Mouse (Mus musculus) gastrocnemius, postnatal 25 days (tissue): ENCODE results near the gene Tmem203. TPM values are rescaled to one million over a fixed set of nuclear protein-coding genes. Genes with fewer than 3 reads are reported as not detected.
A peak's percentile ranks its signal among the peaks of the same experiment; 100 is the strongest.
"Not testable (repeated sequence)": the region's sequence is repeated elsewhere in the genome, so short reads cannot be mapped to it uniquely, and the experiment has no call there.

Experiments used
- DNase-seq: peaks from one replicate; pipeline ENCODE4 v3.0.0; 2022
- total RNA-seq, 2 experiments: library from RNA; stranded (reverse); gene quantifications; 1 replicate in 1 of 2; 2 replicates in 1 of 2; pipeline ENCODE4 v1.2.3; 2021

Tmem203 gene
- total RNA-seq, 2 experiments from 2014 or later, result 10.3 to 11.3 TPM

DNA sequence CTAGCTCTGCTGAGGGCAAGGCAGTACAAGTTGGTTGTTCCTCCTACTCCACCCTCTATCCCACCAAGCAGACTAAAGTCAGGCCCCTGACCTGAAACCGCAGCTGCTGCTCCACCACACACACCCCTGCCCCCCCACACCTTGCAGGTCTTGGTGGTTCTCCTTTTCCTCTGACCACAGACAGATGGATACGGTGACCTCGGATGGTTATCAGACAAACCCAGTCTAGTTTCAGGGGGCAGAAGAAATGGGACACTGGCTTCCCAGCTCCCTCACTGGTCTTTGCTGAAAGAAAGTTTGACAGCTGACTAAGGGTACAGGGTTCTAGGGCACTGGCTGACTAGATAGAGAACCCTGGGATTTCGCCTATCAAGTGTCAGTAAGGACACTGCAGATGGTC, 21.8 kb upstream of the Tmem203 start:
- DNase-seq, result no peak

DNA sequence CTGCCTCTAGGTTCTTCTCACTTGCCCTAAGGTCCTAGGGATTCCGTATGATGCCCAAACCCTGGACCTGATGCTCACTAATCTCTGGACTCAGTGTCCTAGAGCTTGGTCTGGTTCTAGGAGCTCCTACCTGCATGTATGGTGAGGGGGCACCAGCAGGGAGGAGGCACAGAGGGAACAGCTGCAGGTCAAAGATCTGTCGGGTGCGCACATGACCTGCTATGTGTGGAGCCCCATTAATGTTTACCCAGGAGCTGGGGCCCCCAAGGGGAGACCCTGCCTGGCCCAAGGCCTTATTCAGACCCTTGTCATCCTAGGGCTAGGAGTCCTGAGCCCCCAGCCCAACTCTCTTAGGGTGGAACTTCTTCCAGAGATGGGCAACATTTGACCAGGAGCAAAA, 21.2 kb upstream of the Tmem203 start, which contains the start of gene Slc34a3:
Slc34a3 (minus strand) TSS at position 315 of the 400 bp plus-strand sequence.
- DNase-seq, result no peak

DNA sequence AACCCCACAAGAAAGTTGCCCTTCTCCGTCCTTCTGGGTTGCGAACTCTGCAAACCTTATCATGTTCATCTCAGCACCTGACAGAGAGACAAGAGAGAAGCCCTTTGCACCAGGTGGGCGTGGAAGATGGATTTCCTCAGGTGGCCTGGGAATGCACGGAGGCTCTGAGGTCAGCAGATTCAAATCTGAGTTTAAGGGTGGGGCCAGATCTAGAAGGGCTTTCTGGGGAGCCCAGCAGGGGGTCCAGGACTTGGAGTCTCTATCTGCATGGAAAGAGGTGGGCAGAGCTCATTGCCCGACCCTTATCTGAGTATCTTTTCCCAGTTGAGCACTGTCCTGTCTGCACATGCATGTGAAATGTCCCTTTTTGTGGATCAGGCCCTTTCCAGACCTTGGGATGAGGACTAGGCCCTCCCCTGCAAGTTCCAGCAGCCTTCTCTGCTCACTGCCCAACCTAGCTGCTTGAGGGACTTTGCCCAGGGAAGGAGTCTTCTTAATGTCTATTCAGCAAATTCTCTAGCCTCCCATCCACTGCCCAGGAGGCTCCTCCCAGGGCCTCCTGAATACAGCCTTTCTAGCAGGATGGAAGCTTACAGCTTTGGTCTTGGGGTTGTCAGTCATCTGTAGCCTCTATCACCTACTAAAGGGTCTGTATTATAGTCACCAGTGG, 20.6 kb upstream of the Tmem203 start:
- no peak for DNase-seq

DNA sequence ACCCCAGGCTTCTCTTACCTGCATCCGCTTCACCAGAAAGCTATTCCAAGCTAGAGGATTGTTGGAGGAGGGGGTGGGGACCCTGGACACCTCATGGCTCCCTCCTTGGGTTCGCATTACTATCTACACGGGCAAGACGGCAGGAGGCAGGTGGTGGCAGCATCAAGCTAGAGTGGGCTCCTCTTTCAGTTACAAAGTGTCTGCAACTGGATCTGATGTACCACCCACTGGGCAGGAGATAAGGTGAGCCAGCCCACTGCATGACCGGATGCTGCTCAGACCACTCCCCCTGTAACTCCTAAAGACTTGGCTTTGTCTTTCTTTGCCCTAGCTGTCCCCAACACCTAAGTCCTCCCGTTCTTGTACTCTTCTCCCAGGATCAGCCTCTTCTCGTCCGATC, 18.6 kb upstream of the Tmem203 start, which contains the start of gene Rnf224:
Rnf224 (minus strand) TSS at position 174 of the 400 bp plus-strand sequence.
- DNase-seq, result no peak

DNA sequence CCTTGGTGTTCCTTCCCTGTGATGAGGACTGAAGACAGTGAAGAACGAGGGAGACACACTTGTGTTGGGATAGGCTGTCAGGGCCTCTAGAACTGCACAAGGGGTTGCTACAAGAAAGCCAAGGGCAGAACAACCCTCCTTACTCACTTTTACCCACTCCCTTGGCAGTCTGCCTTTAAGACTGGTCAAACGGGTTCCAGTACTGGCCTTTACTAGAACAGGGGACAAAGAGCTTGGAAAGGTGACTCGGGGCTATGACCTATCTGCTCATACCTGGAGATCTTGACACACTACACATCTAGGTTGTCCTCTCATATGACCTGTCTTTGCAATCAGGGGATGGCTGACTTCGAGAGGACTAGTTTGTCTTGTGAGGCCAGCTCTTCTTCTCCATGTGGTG, 17.7 kb upstream of the Tmem203 start:
- DNase-seq, result no peak

DNA sequence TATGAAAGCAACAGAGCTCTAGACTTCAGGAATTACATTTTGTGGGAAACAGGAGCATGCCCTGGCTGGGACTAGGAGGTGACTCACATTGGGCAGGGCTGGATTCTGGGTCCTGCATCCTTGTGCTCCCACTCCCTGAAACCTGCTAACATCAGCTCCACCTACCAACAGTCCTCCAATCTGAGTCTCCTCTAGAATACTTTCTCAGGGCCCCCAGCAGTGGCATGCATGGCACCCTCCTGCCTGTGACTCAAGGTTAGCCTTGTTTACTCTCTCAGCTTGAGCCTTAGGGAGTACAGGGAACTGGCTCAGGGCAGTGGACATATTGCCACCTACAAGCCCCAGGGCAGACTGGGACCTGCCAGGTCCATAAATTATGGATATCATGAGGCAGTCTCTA, 17.1 kb upstream of the Tmem203 start:
- no peak for DNase-seq

DNA sequence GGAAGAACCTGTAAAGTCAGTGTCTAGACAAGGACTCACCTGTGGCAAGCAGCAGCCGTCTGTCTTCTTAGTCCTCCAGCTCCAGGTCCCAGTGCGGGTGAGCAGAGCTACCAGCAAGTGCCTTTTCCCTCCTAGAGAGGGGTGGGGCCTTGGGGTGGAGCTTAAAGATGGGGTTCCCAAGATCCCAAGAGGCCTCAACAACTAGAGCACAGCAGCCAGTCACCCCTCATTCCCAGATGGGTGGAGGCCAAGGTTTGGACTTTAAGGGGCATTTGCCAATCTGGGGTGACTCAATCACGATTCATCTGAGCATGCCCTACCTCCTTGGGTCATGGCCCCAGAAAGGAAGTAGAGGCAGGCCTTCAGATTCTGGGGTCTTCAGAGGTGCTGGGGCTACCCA, 15.5 kb upstream of the Tmem203 start:
- no peak for DNase-seq

DNA sequence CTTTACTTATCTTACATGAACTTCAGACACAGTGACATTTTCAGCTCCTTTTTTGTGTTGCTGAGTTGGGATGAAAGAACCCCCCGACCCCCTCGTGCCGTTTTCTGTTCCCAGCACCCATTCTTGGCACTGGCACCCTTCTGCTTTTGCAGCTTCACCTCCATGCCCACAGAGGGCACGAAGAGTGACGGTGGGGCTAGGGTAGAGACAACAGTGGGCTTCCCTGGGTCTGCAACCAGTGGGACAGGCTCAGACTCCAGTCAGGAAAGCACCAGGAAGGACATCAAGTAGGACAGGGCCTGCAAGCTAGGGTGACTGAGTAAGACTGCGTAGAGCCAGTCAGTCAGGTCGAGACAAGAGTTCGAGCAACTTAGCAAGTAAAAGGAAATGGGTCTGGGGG, 14.9 kb upstream of the Tmem203 start:
- DNase-seq, result no peak

DNA sequence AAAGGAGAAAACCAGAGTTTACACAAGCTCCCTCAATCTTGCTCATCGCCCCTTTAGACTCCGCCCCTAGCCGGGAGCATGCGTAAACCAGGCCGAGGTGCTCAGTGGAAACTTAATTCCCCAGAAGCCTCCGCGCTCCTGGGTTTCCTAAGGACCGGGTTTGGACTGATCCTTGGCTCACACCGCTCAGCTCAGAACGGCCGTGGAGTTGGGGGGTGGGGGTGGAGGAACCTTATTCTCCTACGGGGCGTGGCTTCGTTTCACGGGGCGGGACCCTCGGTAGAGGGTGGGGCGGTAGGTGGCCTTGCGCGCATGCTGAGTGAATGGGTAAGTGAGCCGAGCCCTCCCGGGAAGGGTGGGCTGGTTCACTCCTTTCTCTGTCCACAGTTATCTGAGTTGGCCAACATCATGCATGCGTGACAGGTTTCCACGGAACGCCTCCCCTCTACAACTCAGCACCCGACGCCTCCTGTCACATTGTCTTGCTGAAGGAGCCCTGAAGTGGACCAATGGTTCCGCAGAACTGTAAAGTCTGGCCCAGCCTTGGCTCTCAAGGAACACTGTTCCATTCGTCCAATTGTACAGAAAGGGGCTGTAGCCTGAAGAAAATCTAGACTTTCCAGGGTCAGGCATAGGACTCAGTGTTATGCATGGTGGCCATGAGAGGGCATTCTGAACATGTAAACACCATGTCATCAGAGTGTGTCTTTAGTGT, 14.4 kb upstream of the Tmem203 start:
- DNase-seq, result peak; percentile 66

DNA sequence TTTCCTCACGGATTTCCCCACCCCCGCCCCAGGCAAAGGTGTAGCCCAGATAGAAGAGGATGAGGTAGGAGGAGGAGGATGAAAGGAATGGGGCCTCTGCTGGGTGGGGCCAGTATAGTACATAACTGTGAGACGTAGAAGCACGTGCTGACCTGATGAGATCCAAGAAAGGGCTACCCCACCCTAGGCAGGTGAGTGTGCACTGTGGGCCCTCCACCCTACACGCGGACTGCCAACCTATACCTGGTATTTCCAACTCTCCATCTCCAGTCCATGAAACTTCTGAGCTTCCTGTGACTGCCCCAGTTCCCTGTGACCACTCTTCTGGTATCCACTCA, 13.8 kb upstream of the Tmem203 start:
- DNase-seq, result no peak

DNA sequence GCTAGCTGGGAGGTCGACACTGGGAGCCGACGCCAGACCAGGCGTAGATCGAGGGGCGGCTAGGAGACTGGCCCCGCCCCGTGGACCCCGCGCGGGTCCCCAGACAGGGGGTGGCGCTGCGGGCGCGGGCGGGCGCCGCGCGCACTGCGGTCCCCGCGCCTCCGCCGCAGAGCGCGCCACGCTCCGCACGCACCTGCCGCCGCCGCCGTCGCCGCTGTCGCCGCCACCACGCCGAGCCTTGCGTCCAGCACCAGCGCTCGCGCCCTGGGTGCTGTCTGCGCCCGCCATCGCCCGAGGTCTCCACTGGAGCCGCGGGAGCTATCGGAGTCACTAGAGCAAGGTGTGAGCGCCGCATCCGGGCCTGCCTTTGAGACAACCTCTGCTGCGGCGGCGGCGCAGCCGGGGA, 13.1 kb upstream of the Tmem203 start, which contains the start of the genes Rnf208 and Cysrt1:
Rnf208 (plus strand) TSS at position 155 of the 406 bp plus-strand sequence.
Cysrt1 (minus strand) TSS at position 352 of the 406 bp plus-strand sequence.
- no peak for DNase-seq

DNA sequence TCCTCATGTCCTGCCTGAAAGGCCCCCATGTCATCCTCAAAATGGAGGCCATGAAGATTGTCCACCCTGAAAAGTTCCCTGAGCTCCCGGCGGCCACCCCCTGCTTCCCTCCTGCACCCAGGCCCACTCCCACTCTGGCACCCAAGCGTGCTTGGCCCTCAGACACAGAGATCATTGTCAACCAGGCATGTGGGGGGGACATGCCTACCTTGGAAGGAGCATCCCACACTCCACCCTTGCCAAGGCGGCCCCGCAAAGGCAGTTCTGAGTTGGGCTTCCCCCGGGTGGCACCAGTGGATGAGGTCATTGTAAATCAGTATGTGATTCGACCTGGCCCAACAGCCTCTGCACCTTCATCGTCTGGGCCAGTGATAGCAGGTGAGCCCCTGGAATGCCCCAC, 11.9 kb upstream of the Tmem203 start:
- DNase-seq, result no peak

DNA sequence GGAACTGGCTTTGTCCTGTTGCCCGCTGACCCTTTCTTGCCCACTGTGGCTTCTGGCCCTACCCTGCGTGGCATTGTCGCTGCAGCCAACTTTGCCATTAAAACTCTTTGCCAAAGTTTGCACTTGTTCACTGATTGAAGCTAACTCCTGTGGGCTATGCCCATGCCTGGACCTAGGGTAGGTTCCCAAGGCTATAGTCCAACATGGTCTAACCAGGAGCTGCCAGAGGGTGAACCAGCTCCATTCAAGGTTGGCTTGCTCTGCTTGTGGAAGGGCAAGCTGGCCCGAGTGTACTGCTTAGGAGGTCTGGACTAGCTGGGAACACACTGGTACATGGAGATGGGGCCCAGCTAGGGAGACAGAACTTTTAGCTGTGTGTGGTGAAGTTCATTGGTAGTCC, 11.1 kb upstream of the Tmem203 start:
- no peak for DNase-seq

DNA sequence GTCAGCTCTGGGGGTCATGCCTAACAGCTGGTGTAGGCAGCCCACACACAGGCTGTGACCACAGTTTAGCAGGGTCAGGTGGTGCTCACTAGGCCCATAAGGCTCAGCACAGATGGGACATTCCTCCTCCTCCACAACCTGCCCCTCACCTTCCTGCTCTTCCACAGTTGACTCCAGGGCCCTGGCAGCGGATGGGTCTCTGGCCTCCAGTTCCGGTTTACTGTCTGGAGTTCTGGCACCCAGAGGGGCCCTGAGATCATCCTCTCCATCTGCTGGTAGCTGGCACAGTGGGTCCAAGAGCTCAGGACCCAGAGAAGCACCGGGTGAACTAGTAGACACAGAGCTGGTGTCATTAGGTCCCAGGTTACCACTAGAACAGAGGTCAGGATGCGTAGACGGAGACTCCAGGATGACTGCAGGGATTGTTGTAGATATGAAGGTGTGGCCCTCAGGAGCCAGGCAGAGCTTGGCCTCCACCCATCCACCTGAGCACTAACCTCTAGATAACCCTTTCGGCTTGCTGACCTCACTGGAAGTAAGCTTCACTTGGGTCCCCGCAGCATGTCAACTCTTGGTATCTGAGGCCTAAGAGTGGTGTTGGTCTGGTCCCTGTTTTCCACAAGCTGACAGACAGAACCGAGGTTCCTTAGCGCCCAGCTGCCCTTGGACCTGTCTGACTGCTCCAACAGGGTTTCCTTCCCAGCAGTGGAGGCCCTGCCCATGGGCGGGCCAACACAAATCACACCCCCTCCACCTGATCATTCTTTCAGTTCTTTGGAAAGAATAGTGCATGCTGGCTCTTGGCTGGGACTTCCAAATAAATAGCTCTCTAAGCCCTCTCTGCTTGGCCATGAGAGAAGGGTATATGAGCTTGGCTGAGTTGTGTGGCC, 8.8 kb upstream of the Tmem203 start, which contains the start of gene AL732309.1:
AL732309.1 (minus strand) TSS at position 681 of the 890 bp plus-strand sequence.
- DNase-seq, result no peak

DNA sequence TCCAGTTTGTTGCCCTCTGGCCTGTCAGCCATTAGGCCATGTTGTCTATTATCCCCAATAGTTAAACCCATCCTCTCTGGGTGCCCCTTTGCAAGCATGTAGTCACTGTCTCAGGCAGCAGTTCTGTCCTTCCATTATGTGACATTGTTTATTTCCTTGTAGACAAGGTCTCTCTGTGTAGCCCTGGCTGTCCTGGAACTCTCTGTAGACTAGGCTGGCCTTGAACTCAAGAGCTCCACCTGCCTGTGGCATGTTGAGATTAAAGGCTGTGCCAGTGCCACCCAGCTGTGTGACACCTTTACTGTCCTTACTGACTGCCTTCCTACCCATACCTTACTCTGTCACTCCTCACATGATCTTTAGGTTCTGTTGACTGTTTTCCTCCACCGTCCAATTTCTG, 2.9 kb upstream of the Tmem203 start:
- DNase-seq, result no peak

DNA sequence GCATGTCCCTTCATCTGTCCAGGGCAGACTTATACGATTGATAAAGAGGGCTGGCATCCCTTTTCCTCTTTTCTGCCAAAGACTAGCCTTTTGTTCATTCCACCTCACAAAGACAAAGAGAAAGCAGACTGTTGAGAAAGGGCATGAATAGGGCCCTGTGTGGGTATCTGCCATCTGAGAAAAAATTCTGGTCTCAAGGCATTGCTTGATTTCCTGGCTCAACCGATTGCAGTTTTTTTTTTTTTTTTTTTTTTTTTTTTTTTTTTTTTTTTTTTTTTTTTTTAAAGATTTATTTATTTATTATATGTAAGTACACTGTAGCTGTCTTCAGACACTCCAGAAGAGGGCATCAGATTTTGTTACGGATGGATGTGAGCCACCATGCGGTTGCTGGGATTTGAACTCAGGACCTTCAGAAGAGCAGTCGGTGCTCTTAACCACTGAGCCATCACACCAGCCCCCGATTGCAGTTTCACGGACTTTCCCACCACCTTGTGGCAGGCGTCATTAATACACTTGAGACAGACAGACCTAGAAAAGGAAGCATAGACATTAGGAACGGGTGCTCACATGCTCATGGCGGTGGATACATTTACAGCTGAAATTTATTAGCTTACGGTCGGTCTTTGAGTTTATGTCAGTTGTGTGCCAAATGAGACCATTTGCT, 1.3 kb downstream of the Tmem203 start:
- not testable (repeated sequence) for DNase-seq

DNA sequence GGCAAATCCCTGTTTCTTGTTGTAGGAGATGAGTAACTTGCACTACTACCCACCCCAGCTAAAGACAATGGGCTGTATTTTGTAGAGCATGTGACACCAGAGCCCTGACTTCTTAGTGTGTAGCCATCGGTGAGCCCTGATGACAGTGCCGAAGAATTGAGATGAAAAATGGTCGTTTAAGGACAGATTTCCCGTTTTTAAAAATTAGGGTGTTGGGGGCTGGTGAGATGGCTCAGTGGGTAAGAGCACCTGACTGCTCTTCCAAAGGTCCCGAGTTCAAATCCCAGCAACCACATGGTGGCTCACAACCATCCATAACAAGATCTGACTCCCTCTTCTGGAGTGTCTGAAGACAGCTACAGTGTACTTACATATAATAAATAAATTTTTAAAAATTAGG, 2.0 kb downstream of the Tmem203 start:
- DNase-seq, result not testable (repeated sequence)

DNA sequence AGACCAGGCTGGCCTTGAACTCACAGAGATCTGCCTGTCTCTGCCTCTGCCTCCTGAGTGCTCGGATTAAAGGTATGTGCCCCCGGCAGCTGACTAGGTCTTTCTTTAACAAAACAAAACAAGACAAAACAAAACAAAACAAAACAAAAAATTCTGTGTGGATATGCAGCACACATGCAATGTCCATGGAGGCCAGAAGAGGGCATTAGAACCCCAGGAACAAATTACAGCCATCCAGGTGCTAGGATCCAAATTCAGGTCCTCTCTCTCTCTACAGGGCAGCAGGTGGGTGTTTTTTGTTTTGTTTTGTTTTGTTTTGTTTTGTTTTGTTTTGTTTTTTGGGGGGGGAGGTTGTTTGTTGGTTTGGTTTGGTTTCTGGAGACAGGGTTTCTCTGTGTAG, 3.6 kb downstream of the Tmem203 start:
- DNase-seq, result no peak

DNA sequence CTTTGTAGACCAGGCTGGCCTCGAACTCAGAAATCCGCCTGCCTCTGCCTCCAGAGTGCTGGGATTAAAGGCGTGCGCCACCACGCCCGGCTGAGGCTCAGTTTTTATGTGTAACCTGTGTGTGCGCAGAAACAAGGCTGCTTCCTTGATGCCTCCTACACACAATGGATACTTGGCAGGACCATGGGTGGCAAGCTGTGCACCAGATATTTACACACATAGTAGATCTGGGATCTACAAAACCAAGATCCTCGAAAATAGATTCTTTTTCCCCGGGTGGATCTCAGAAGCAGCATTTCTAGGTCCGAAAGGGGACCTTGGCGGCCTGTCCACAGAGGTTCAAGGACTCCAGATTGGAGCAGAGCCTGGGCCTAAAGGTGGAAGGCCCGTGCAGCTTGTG, 6.6 kb downstream of the Tmem203 start:
- no peak for DNase-seq

DNA sequence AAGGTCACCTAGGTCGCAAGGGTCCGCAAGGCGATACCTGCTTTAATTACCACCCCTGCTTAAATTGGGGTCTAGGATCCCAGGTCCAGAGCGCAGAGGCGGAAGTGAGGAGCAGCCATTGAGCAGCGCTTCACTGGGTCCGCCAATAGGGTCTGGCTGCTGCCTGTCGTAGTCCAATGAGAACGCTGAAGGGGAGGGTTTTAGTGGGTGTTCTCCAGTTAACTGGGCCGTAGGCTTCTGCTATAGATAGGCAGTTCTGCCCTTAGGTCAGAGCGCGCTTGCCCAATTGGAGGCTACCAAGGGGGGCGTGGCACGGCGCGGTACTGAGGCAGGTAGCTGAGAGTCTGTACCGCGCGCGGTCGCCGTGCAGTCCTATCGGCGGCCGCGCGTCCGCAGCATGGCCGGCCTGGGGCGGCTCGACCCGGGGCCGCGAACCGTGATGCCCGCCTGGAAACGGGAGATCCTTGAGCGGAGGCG, 7.1 kb downstream of the Tmem203 start, which contains the start of gene Tprn:
Tprn (plus strand) TSS at position 328 of the 477 bp plus-strand sequence.
- DNase-seq, result peak; percentile 95

DNA sequence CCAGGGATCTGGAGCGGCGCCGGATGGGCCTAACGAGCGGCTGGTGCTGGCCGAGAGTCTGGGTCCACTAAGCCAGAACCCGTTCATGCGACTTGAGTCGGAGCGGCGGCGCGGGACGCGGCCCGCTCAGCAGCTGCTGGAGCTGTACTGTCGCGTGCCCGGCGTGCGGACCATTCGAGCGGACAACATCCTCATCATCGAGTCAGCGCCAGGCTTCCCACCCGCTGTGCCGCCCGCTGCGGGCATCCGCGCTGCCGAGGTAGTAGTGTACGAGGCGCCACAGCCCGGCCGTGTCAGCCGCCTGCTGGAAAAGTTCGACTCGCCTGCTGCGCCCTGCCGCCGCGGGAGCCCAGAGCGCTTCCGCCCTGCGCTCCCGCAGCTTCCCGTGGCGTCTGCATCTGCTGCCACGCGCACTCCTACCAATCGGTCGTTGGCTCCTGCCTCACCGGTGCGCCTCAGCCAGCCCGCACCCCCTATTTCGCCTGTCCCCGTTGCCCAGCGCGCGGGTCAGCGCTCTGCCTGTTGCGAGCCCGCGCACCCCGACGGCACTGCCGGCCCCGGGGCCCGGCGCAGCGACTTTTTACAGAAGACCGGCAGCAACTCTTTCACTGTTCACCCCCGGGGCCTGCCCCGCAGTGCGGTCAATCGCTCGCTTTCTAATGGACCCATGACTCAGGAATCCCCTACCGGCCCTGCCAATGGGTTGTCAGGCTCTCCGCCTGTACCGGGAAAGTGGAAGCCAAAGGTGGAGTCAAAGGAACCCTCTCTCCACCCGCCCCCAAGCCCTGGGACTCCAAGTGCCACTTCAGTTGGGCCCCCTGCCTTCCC, 7.8 kb downstream of the Tmem203 start:
- peak; percentile 22 for DNase-seq
